Mouse (Mus musculus) naive thymus-derived CD4-positive, alpha-beta T cell, adult 2 months (primary cell): ENCODE measurements around the gene Samd4.
"Not testable (repeated sequence)": the region's sequence is repeated elsewhere in the genome, so short reads cannot be mapped to it uniquely, and the experiment has no call there.

Experiments used
- DNase-seq: peaks from one replicate; pipeline ENCODE4 v3.0.0-alpha.2; 2011; ENCODE audit warnings: low read depth

Samd4 gene

DNA sequence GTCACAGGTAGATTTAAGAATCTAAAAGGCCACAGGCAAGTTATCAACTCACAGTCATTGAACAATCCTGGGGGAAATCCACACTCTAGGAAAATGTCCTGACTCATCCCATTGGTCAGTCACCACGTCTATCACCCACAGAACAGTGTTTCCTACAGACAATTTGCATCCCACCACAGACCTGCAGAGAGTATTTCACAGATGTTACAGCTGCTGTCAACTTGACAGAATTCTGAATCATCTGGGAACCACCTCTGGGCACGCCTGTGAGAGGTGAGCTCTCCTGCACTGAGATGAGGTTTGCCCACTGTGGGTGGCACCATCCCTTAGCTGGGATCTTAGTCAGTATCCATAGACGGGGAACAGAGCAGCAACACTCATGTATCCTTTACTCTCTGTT lies 224.8 kb downstream of the Samd4 start:
- DNase-seq = no peak

DNA sequence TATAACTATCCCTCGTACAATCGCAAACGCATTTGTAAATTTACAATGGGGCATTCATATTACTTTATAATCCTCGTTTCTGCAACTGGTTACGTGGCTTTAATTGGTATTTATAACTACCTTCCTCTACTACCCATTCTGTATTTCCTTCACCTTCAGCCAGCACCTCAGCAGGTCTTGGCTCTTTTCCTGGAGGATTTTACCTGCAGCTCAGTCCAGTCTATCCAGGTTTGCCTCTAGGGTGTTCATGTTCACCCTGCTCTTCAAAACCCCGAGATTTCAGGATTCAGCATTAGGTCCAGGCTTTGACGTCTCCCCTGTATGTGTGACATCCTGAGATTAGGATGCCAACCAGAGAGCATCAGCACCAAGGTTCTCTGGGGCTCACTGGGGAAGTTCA lies 227.7 kb downstream of the Samd4 start:
- not testable (repeated sequence) for DNase-seq

DNA sequence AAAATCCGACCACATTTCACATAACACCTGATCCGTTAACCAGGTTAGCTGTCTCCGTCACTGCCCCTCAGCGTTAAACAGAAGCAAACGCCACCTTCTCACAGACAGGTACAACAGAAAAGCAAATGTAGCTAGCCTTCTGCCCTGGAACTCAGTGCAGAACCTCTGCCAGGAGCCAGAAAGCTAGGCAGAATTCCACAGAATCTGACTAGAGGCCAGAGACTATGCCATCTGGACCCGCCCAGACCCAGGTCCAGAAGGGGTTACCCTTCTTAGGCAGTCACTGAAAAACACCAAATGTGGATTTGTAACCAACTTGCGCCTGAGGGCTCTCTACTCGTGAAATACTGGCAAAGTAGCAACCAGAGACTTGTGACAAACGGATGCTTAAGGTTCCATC lies 228.7 kb downstream of the Samd4 start:
- DNase-seq = no peak

DNA sequence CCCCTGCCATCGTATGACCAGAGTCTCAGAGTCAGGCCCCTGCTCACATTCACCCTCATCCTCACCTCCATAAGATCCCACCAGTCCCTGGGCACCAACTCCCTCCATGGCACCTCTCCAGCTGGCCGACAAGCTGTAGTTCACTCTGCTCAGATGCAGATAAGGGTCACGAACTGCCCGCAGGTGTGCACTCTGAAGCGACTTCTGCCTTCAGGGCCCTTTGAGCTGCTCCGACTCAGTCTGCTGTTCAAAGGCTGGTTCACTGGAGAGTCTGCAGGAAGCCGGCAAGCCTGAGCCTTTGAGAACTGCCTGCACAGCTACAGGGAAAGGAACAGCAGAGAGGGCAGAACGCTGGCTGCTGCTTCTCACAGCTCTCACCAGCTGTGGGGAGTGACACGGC lies 232.5 kb downstream of the Samd4 start:
- DNase-seq = no peak

DNA sequence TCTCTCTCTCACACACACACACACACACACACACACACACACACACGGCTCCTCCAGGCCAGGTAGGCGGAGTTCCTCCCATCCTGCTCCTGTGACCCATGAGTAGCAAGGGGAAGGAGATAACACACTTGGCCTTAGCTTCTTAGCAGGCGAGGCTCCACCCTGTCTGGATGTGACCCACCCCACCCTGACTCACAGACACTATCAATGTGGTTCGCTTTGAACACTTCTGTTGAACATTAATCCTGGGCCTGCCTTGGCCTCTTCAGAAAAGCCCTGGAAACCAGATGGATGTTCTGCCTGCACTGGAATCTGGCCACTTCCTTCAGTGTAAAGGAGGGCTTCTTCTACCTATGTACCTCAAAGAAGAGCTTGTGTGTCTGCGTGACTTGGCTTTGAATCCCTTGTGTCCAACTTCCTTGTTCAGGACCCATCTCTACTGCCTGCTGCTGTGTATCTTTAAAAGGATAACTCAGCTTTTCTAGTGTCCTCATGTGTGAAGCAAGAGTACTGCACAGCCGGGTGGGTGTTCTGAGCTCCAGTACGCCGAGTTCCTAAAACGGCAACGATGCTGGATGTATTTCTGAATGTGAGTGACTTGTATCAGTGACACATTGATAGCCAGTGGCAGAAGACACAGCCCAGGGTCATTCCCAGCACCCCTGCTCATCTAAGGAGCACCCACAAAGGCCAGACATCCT lies 233.6 kb downstream of the Samd4 start:
- no peak for DNase-seq

DNA sequence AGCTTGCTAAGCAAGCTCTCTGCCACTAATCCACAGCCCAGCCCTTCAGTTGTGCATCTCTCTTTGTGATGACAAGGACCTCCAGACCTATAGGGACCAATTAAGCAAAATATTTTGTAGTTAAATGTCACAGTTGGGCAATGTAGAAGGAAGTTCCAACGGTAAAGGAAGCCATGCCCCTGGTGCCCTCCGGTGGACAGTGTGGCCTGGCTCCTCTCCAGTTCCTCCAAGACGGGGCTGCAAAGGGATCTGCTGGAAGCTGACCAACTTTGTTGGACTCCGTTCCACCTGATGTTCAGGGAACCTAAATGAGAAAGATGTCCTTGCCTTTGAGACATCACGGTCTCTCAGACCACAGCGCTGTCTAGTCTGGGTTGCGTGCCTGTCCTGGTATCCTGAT lies 234.9 kb downstream of the Samd4 start:
- no peak for DNase-seq

DNA sequence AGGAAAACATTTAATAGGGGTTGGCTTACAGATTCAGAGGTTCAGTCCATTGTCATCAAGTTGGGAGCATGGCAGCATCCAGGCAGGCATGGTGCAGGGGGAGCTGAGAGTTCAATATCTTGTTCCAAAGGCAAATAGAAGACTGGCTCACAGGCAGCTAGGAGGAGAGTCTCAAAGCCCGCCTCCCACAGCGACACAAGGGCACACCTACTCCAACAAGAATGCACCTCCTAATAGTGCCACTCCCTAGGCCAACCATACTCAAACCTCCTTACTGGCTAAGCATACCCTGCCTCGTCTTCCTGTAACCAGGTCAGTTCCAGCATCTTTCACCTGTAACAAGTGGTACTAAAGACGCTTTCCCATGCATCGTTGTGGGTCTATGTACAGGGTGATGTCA lies 245.3 kb downstream of the Samd4 start:
- no peak for DNase-seq

DNA sequence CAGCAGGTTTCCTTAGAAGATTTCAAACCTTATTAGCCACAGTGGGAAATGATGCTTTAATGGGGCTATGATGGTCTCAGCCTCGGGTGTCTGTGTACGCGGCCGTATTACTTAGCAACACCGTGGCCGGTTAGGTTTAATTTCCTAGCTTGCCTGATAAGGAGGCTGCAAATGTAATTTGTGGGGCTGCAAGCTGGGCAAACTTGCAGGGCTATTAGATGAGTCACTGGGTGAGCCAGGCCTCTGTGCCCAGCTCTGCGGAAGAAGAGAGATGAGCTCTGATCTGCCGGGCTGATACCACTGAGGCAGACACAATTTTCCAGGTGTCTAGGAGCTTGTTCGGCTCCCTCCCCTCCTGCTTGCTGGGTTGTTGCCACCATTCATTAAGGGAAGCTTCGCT lies 251.3 kb downstream of the Samd4 start:
- no peak for DNase-seq

DNA sequence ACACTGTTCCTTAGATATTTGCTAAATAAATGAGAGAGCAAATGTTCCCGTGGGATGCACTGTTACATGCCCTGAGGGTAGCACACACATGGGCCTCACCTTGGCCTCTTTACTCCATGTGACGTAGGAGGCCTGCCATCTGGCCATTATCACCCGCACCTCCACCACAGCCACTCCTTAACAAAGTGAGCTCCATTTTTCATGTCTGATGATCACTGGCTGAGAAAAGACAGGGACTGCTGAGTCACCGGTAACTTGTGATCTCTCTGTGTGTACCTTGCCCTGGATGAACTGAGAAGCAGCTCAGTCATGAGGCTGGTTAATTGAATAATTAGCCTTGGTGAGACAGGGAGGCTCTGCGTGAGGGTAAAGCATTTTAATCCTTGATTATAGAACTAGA lies 254.0 kb downstream of the Samd4 start:
- no peak for DNase-seq

DNA sequence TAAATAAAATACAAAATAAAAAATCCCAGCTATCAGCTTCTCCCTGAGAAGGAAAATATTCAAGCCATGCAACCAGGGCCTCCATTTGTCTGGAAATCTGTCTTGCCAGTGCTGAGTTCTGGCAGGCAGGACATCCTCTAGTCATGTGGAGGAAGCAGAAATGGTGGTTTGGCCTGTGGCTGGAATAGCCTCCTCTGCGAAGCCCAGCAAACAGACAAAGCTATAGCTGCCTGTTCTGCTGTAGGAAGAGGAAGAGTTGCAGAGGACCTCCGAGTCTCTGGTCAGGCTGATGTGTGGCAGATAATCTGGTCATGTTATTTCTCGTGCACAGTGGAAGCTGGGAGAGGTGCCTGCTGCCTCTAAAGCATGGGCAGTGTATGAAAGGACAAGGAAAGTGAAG lies 256.2 kb downstream of the Samd4 start:
- no peak for DNase-seq

DNA sequence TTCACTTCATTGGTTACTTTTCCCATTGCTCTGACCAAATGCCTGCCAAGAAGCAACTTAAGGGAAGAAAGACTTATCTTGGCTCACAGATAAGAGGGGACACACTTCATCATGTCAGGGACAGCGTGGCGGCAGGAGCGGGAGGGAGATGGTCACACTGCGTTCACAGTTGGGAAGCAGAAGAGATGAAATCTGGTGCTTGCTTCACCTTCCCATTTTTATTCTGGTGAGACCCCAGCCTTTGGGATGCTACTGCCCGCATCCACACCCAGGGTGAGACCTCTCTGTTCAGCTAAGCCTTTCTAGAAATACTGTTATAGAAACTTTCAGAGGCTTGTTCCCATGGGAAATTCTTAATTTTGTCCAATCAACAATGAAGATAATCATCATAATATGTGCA lies 261.7 kb downstream of the Samd4 start:
- DNase-seq = no peak

DNA sequence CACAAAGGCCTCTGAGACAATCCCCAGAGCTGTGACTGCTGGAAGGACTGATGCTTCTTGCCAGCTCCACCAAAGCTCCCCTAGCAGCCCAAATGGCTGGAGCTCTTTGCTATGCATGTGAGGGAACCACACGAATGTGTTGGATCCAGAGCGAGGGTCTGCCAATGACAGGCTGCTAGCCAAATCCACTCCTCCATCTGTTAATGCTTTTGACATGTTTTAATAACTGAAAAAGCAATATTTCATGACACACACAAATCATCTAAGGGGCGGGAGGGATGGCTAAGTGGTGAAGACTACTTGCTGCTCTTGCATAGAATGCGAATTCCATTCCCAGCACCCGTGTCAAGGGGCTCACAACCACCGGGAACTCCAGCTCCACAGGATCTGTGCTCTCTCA lies 268.7 kb downstream of the Samd4 start:
- DNase-seq = no peak

DNA sequence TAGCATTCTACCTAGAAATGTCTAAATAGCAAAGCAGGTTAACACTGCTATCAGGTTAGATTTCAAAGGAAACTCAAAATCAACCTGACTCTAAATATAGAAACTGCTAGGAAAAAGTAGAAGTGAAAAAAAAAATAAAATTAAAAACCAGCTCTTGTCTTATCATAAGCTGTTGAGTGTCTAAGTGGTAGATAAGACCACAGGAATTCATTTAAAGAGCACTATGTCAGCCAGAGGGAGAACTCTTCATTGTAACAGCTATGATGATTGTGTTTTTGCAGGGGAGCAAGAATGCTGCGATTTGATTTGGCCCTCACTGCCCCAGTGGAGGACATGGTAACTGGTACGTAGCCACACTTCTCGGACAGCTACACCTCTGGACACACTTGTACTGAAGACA lies 271.6 kb downstream of the Samd4 start:
- no peak for DNase-seq
